21 mouse cellular contexts compared by ENCODE assay signal in the genomic region with DNA sequence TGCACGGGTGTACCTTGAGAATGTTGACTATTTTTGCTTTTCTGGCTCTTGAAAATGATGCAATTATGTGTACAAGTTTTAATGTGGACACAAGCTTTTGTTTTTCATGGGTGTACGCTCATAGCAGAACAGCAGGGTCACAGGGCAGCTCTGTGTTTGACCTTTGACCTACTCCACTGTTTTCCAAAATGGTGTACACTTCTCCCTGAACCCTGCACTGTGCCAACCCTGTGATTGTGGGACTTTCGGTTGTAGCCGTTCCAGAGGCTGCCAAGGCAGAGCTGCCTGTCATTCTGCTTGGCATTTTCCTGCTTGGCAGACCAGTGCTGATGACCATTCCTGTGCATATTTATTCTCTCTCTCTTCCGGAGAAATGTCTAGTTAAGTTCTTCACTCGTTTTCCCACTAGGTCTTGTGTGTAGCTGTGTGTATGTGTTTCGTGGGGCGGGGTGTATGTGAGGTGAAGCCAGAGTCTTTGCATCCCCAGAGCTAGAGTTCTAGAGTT. TPM values are rescaled to one million over a fixed set of nuclear protein-coding genes. Genes with fewer than 3 reads are reported as not detected.
DNase-seq lines count a peak whose midpoint lies in the region; ATAC-seq lines count a peak whose summit lies in the region.
"Had no signal": no experiment of that assay in that cellular context is flagged by ENCODE, and none has a peak within 500 bp of the region (broad histone marks: within the 10 kb centered on the region; RNA-seq: fewer than 3 reads in every experiment).

No protein-coding gene starts in this region.

- H3K4me3 ChIP-seq in heart, embryonic 11.5 days (ENCODE audit: low read depth, low read length), result no peak overlapping the region
- H3K4me3 ChIP-seq in brown adipose tissue, adult 24 weeks (ENCODE audit: insufficient read depth, low read depth, low read length), result no peak overlapping the region
- H3K4me3 ChIP-seq: embryonic facial prominence, embryonic 10.5 days; forebrain, embryonic 13.5 days; heart, adult 2 months; heart, embryonic 12.5 days; hindbrain, embryonic 10.5 days had no signal

- DNase-seq in heart, adult 11 months, result peak; percentile 93
- DNase-seq in kidney, postnatal 36 days, result peak; percentile 60 to 61
- no peak for DNase-seq in kidney, postnatal 14 days
- peak; percentile 77 for DNase-seq in adipocyte (ENCODE audit: low spot score)
- DNase-seq in thymus, postnatal 10 days (ENCODE audit: low spot score in 2 of 2), result no peak
- DNase-seq: adrenal gland, adult 8-10 months; adrenal gland, postnatal 36 days; cerebellum, adult 18-20 months; cerebellum, postnatal 10 days; forebrain, postnatal 0 days; heart, adult 2 months had no signal

- 85% methylated on average over 8 of the region's 8 CpGs for WGBS in heart, embryonic 11.5 days (ENCODE audit: insufficient replicate concordance)

- no peak overlapping the region for H3K9ac ChIP-seq in heart, embryonic 11.5 days (ENCODE audit: low read depth, low read length)
- H3K9ac ChIP-seq: forebrain, embryonic 13.5 days; forebrain, postnatal 0 days; heart, embryonic 12.5 days; hindbrain, embryonic 14.5 days had no signal

- H3K36me3 ChIP-seq in heart, embryonic 11.5 days (ENCODE audit: control insufficient read depth, insufficient read depth, low read length), result no peaks in the 10 kb centered on the region
- H3K36me3 ChIP-seq: embryonic facial prominence, embryonic 10.5 days; heart, embryonic 12.5 days; hindbrain, embryonic 10.5 days had no signal

- ATAC-seq in heart, embryonic 11.5 days (replicated peaks; ENCODE audit: insufficient number of reproducible peaks, low FRiP score, low TSS enrichment), result no peak
- ATAC-seq: activated CD4-positive, CD25-positive, alpha-beta regulatory T cell, adult 4 months; forebrain, embryonic 13.5 days; forebrain, postnatal 0 days; Patski had no signal

- H3K9me3 ChIP-seq in heart, embryonic 11.5 days (replicated peaks; ENCODE audit: control insufficient read depth, low read length), result no peaks in the 10 kb centered on the region
- H3K9me3 ChIP-seq: embryonic facial prominence, embryonic 10.5 days; forebrain, embryonic 13.5 days; heart, embryonic 12.5 days; hindbrain, embryonic 10.5 days had no signal

- no peak overlapping the region for H3K27ac ChIP-seq in heart, embryonic 11.5 days (ENCODE audit: low read depth, low read length)
- H3K27ac ChIP-seq in brown adipose tissue, adult 24 weeks (replicated peaks; ENCODE audit: low read depth, low read length), result peak overlapping the region; percentile 51
- H3K27ac ChIP-seq: embryonic facial prominence, embryonic 10.5 days; forebrain, embryonic 13.5 days; heart, adult 2 months; hindbrain, embryonic 10.5 days; hindbrain, embryonic 14.5 days had no signal

- no peak overlapping the region for H3K4me2 ChIP-seq in heart, embryonic 11.5 days
- H3K4me2 ChIP-seq: forebrain, embryonic 13.5 days; heart, embryonic 12.5 days; hindbrain, embryonic 14.5 days had no signal

- no peaks in the 10 kb centered on the region for H3K27me3 ChIP-seq in heart, embryonic 11.5 days (ENCODE audit: control insufficient read depth, insufficient read depth, low read length)
- H3K27me3 ChIP-seq: CH12.LX; forebrain, embryonic 13.5 days; heart, embryonic 12.5 days; Patski had no signal

- H3K4me1 ChIP-seq in heart, embryonic 11.5 days (ENCODE audit: control insufficient read depth, insufficient read depth, low read length), result peaks cover 8% of the 10 kb centered on the region
- H3K4me1 ChIP-seq in brown adipose tissue, adult 24 weeks (ENCODE audit: control insufficient read depth, insufficient read depth, insufficient read length, low read length), result no peaks in the 10 kb centered on the region; the same call in 1 of the 2 replicates

RNA-seq across cellular contexts. Expression of a gene that starts 4.4 kb away (rescaled TPM):
- polyA plus RNA-seq in heart, embryonic 11.5 days (2014; fragmentation: Nextera tagmentation; extraction: Ambion mirVana), result 4.8 and 6.2 TPM in 2 replicates
- polyA plus RNA-seq in brown adipose tissue, adult 24 weeks (2012; ENCODE audit: insufficient read depth, insufficient read length, missing spikeins), result 66.4 and 85.8 TPM in 2 replicates

RNA-seq across cellular contexts. Expression of a gene that starts 58.4 kb away (rescaled TPM):
- 4.7 and 5.6 TPM in 2 replicates for polyA plus RNA-seq in heart, embryonic 11.5 days (2014; fragmentation: Nextera tagmentation; extraction: Ambion mirVana)
- 24.3 and 32.5 TPM in 2 replicates for polyA plus RNA-seq in brown adipose tissue, adult 24 weeks (2012; ENCODE audit: insufficient read depth, insufficient read length, missing spikeins)

Comparison
In these comparisons a context has a peak if more than half of its experiments do, and no peak if none do; other contexts are left out.
1. DNase-seq: peak in heart, adult 11 months (single experiment), kidney, postnatal 36 days (2 of 2) and adipocyte (single experiment); none in kidney, postnatal 14 days (single experiment) and thymus, postnatal 10 days (0 of 2).